Mouse (Mus musculus): ENCODE results near the gene Ets1.

DNA sequence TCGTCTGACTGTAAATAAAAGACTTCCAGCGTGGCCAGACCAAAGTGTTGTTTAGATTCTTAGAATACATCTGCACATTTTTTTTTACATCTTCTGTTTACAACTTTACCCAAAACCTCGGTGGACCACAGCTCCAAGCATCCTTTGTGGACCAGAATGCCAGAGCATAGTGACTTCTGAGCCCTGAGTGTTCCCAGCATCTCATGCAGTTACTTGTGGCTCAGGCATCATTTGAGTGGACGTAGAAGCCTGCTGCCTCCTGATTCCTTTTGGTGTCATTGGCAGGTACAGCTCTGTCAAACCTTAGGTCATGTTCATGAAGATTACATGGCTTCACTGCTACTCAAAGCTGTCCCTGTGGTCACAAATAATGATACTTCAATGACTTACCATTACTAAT is 93.2 kb downstream of the Ets1 start:
- TF ChIP-seq CTCF (IDR thresholded peaks at IDR 0.05; ENCODE audit: low read depth), result no peak
- no peak for TF ChIP-seq EP300 (IDR thresholded peaks at IDR 0.05; ENCODE audit: low read depth)
